Mouse (Mus musculus): ENCODE results near the gene Serpine3. TPM values are rescaled to one million over a fixed set of nuclear protein-coding genes. Genes with fewer than 3 reads are reported as not detected.
"Not testable (repeated sequence)": the region's sequence is repeated elsewhere in the genome, so short reads cannot be mapped to it uniquely, and the experiment has no call there.

The Serpine3 gene
- polyA plus RNA-seq (2012; rRNA removed), result not detected in 2 replicates

DNA sequence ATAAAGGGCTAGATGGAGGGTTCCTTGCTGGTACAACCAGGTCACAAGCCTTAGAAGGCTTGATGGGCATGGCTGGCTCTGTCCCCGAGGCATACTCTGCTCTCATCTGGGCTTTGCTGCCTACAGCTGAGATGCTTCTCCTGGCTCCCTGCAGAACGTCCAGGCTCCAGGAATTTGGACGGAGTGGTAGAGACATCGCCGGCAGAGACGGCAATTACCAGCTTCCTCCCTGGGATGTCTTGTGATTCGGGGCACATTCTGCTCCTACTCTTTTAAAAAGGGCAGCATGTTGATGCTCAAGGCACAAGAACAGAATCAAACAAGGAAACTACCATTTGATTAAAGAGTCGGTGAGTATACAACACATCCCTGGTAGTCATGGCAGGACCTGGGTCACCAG is at the start of gene Serpine3:
Serpine3 (plus strand) TSS at position 301 of the 400 bp plus-strand sequence.
- no peak for DNase-seq (ENCODE audit: low spot score)

- no peak for DNase-seq (ENCODE audit: low spot score)
Measured at GRCm38 (mm10) chr14:62622393-62622792, 41.1 kb upstream of the Serpine3 start.

- DNase-seq (ENCODE audit: low spot score), result no peak
Measured at GRCm38 (mm10) chr14:62627951-62628350, 35.5 kb upstream of the Serpine3 start.

- no peak for DNase-seq (ENCODE audit: low spot score)
Measured at GRCm38 (mm10) chr14:62637436-62638344, 25.8 kb upstream of the Serpine3 start.

- no peak for DNase-seq (ENCODE audit: low spot score)
Measured at GRCm38 (mm10) chr14:62638345-62638702, 25.1 kb upstream of the Serpine3 start.

- DNase-seq (ENCODE audit: low spot score), result no peak
Measured at GRCm38 (mm10) chr14:62639111-62639510, 24.4 kb upstream of the Serpine3 start.

DNA sequence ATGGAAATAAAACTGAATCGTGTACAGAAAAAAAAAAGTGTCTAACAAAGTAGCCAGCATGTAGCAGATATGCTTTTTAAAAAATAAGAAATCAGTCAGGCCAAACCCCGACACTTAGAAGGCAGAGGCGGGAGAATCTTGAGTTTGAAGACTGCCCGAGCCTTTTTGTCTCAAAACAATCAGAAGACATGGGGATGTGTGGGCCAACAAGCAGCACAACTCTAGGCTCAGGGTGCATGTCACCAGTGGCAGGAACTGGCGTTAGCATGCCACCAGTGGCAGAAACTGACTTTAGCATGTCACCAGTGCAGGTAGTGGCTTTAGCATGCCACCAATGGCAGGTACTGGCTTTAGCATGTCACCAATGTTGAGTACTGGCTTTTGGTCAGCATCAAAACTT is 23.9 kb upstream of the Serpine3 start:
- DNase-seq (ENCODE audit: low spot score), result no peak

DNA sequence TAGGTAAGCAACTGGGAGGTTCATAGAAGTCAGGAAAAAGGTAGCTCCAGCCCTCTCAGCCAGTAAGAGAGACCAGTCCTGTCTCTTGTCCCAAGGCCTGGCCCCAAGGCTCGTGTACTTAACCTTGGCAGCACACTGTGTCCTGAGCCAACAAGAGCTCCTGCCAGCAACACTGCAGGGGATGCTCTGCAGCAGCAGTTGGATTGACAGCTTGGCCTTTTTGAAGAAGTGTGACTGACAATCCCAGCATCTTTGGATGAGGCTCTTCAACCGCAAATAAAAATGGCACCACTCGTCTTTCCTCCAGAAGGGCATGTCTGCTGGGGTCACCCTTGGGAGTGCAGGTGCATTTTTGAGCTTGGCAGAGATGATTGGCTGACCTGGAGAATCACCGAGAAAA is 23.1 kb upstream of the Serpine3 start:
- no peak for DNase-seq (ENCODE audit: low spot score)

DNA sequence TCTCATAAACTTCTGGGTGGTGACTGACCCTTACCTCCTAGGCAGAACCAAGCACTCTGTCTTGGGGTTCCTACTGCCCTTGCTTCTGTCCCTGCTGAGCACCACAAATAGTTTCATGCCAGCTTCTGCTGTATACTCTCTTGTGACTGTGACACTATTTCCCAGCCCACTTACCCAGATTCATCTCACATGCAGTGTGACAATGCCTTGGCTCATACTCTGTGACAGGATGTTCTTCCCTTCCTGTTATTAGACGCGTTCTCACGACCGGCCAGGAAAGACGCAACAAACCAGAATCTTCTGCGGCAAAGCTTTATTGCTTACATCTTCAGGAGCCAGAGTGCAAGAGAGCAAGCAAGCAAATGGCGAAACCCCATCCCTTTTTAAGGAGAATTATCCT is 21.1 kb upstream of the Serpine3 start:
- DNase-seq (ENCODE audit: low spot score), result not testable (repeated sequence)

DNA sequence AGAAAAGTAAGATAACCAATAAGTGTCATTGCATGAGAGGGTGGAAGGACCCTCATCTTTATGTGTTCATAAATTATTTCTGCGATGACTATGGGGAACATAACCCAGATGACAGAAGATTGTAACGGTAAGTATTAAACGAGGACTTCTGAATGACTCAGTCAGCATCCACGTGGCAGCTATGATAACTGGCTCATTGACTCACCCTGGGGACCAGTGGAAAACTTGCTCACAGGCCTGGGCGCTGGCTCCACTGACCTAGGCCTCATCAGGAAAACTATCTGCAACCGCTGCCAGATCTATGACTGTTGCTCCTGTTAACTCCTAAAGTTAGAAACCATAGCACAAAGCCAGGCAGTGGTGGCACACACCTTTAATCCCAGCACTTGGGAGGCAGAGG is 15.1 kb upstream of the Serpine3 start:
- no peak for DNase-seq (ENCODE audit: low spot score)

GRCm38 (mm10) chr14:62650376-62650775 is 13.1 kb upstream of the Serpine3 start:
- no peak for DNase-seq (ENCODE audit: low spot score)

GRCm38 (mm10) chr14:62651771-62652170 is 11.7 kb upstream of the Serpine3 start:
- no peak for DNase-seq (ENCODE audit: low spot score)

GRCm38 (mm10) chr14:62655996-62656395 is 7.5 kb upstream of the Serpine3 start:
- DNase-seq (ENCODE audit: low spot score), result no peak

DNA sequence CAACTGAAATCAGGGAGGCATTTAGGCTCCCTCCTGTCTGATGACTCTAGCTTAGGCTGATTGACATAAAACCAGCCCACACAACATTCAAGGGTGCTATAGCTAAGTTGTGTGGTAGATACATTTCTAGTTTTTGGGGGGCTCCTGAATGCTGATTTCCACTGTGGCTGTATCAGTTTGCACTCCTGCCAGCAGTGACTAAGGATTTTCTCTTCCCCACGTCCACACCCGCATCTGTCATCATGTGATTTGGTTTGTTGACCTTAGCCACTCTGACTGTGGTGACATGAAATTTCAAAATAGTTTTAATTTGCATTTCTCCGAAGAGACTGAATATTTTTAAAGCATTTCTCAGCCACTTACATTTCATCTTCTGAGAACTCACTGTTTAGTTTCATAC is 6.0 kb upstream of the Serpine3 start:
- DNase-seq (ENCODE audit: low spot score), result no peak

GRCm38 (mm10) chr14:62662381-62662780 is 1.1 kb upstream of the Serpine3 start:
- DNase-seq (ENCODE audit: low spot score), result no peak

DNA sequence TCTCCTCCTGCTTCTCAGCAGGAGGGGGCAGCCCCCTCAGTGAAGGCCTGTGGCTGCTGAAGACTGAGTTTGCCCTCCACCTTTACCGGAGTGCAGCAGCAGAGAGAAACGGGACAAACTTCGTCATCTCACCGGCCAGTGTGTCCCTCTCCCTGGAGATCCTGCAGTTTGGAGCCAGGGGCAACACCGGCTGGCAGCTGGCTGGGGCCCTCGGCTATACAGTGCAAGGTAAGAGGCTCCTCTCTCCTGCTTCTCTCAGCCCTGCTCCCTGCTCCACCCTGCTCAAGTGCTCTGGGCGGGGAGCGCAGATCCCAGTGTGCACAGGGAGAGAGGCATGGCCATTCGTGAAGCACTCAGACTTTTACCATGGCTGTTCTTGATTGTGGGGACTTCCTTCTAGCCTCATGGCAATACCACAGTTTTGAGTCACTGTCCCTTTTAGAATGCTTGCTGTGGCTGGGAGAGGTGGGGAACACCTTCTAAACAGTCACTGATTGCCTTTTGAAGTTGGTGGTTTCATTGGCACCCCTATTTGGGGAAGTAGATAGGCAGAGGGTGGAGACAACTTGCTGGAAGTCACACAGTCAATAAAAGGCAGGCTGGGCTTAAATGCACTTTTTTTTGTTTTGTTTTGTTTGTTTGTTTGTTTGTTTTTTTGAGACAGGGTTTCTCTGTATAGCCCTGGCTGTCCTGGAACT is 1.7 kb downstream of the Serpine3 start:
- no peak for DNase-seq (ENCODE audit: low spot score)

DNA sequence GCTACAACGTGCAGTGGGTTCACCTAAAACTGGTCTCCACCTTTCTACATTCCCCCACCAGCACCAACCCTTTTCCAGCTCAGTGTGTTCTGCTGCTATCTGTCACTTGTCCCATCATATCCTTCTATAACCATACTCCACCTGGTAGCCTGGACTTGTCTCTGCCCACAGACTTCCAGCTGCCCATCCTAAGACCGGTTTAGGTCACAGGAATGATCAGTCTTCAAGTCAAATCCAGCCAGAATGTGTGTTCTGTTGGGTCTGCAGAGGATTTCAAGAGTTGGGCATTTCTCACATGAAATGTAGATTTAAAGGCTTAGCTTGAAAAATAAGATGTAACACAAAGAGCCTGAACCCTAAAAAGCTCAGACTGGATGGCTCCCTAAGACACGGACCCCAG is 10.2 kb downstream of the Serpine3 start:
- no peak for DNase-seq (ENCODE audit: low spot score)

GRCm38 (mm10) chr14:62718161-62718560 is 54.7 kb downstream of the Serpine3 start:
- DNase-seq (ENCODE audit: low spot score), result no peak

DNA sequence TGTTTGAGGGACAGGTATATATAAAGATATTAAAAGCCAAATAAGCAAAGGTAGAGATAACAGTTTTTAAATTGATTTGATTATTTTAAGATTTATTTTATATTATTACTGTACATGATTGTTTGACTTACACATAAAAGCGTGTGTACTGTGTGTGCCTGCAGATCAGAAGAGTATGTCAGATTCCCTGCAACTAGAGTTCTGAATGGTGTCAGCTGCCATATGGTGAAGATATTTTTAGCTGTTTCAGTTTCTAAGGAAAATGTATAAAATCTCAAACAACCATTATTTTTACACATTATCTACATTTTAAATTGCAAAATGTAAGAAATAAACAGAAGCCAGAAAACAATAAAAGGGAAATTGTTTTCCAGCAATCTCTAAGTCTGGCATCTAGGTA is 58.2 kb downstream of the Serpine3 start:
- DNase-seq (ENCODE audit: low spot score), result no peak

DNA sequence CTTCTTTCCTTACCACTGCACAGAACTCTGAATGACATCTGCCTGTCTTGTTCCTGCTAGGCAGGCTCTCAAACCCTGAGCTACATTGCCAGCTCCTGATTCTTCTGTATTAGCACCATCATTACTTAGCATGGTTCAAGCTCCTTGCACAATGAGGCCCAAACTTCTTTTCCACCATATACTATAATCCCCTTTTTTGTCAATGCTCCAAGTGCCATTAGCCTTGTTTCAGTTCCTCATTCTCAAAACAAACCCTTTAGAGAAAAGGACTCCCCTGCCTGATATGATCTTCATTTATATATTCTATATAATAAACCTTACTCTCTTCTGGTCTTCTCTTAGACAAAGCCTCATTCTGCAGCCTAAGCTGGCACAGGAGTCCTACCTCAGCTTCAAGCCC is 61.1 kb downstream of the Serpine3 start:
- DNase-seq (ENCODE audit: low spot score), result no peak

- no peak for DNase-seq (ENCODE audit: low spot score)
Measured at GRCm38 (mm10) chr14:62731902-62732301, 68.4 kb downstream of the Serpine3 start.

DNA sequence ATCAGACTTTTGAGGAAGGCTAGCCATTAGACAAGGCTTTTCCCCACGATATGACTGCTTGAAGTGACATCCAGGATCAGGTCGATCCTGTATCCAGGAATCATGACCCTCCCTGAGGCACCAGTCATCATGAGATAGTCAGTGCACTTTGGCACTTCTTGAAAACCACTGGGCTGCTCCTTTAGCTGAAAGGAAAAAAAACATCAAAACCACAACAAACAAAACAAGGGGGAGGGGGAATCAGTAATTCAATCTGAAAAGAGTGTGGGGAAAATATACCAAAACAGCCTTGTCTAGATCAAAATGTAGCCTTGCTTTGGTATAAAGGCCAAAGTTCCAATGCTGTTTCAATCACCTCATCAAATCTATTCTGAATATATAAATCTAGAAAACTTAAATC is 70.2 kb downstream of the Serpine3 start:
- no peak for DNase-seq (ENCODE audit: low spot score)

DNA sequence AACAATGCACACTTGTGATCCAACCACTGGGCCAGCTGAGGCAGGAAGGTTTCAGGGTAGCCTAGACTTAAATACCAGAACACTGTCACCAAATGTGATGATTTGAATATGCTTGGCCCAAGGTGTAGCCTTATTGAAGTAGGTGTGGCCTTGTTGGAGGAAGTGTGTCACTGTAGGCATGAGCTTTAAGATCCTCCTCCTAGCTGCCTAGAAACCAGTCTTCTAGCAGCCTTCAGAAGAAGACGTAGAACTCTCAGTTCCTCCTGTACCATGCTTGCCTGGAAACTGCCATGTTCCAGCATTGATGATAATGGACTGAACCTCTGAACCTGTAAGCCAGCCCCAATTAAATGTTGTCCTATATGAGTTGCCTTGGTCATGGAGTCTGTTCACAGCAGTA is 72.2 kb downstream of the Serpine3 start:
- no peak for DNase-seq (ENCODE audit: low spot score)
